Mouse (Mus musculus): ENCODE data around the gene Gm20388.

GRCm38 (mm10) chr8:124314803-124315202 is 4404.2 kb downstream of the Gm20388 start:
- no peak for TF ChIP-seq MAFK (IDR thresholded peaks at IDR 0.05; ENCODE audit: insufficient read depth, low read depth, low read length)
- no peak for TF ChIP-seq ZC3H11A (IDR thresholded peaks at IDR 0.05; ENCODE audit: borderline replicate concordance, low read depth, low read length)
- no peak for TF ChIP-seq CHD2 (IDR thresholded peaks at IDR 0.05; ENCODE audit: low read depth, low read length)
- no peak for TF ChIP-seq ZNF384 (IDR thresholded peaks at IDR 0.05; ENCODE audit: low read depth, low read length)
- no peak for TF ChIP-seq HCFC1 (IDR thresholded peaks at IDR 0.05; ENCODE audit: borderline replicate concordance, insufficient read depth, low read length)
